Mouse (Mus musculus) thymus, adult 2 months (tissue): ENCODE results near the gene Abl2.

ENCODE experiments used
- CTCF ChIP-seq: fragments of 200-500 bp; IDR thresholded peaks from 2 replicates; pipeline ENCODE4 v1.5.1; 2012; ENCODE audit warnings: mild to moderate bottlenecking, control low read depth, low read length, moderate library complexity, borderline replicate concordance; ENCODE audit not compliant: control insufficient read depth, poor library complexity, insufficient read depth; ENCODE audit errors: extremely low read depth
- POLR2A ChIP-seq: fragments of 200-500 bp; IDR thresholded peaks from 2 replicates; pipeline ENCODE4 v1.6.1; 2012; ENCODE audit warnings: mild to moderate bottlenecking, low read length, control low read depth, moderate library complexity; ENCODE audit not compliant: control insufficient read depth, poor library complexity, insufficient read depth; ENCODE audit errors: extremely low read depth

DNA sequence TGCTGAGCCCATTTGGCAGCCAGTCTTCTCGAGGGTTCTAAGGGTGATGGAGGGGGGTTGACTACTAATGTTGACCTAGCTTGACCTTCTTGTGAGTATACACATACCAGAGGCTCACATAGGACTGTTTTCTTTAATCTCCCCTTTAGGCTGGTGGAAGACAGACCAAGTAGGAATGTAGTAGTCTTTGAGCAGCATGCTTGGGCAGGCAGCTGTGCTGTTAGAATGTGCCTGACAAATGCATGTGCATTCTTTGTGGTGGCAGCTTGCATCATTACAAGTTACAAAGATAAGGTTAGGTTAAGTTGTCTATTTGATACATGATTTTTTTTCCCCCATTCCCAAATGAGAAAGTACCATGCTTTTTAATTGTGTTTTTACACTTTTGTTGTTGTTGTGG, 31.8 kb downstream of the Abl2 start:
- TF ChIP-seq POLR2A (no peak), CTCF (no peak)
